Mouse (Mus musculus) WW6 (cell line): ENCODE data around the gene Map4k2.

Source experiments
- DNase-seq: peaks from one replicate; pipeline ENCODE4 v3.0.0-alpha.2; 2013; ENCODE audit warnings: low read depth, low spot score

The Map4k2 gene

DNA sequence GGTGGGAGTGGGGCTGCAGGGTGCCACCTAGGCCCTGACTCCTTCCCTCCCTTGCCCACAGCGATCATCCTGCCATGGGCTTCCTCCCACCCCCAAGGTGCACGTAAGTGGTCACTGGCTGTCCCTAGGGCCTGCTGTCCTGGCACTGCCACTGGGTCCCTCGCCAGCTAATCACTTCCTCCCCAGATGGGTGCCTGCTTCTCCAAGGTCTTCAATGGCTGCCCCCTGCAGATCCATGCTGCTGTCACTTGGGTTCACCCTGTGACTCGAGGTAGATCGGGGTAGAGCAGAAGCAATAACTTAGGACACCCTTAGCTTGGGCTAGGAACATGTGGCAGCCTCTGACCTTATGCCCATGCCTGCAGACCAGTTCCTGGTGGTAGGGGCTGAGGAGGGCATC lies 5.1 kb downstream of the Map4k2 start:
- no peak for DNase-seq

DNA sequence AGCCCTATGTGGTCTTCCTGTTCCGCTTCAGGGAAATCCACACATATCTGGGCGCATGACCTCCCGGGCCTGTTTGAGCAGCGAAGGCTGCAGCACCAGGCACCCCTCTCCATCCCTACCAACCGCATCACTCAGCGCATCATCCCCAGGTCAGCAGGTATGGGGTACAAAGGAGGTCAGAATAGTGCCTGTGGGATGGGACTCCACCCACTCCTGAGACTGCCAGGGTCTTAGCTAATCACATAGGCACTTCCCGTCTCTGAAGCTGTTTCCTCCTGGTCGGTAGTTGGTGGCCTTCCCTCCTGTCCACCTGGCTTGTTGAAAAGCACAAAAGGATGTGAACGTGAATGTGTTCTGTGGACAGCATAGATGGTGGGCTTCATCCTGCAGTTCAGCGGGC lies 5.7 kb downstream of the Map4k2 start:
- no peak for DNase-seq

DNA sequence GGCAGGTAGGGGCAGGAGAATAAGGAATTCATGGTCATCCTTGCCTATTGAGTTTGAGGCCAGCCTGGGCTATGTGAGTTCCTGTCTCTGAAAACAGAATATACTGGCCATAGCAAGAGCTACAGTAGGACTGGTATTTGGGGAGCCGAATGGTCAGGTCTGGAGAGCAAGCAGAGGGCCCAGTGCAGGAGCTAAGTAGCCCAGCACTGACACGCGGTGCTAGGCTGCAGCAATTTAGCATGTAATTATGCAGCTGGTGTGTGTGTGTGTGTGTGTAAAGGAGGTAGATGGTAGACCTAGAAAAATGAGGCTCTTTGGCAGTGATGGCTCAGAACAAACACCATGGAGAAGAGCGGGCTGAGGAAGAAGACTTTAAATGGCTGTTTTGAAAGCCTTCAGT lies 6.7 kb downstream of the Map4k2 start:
- no peak for DNase-seq

DNA sequence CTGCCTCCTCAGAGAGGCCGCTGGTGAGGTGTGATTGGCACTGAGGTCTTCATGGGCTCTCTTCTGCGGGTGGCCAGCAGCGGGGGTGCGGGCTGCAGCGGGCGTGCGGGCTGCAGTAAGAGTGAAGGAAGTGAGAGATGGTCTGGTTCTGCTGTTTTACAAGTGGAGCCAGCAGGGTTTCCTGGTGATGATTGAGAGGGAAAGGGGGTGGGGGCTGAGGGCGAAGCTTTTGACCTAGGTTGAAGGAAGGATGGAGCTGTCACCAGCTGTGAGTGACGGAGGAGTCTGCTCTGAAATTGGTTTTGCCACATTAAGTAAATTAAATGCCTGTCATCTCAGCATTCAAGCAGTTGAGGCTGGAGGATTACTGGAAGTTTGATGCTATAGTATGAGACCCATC lies 7.8 kb downstream of the Map4k2 start:
- DNase-seq = no peak

DNA sequence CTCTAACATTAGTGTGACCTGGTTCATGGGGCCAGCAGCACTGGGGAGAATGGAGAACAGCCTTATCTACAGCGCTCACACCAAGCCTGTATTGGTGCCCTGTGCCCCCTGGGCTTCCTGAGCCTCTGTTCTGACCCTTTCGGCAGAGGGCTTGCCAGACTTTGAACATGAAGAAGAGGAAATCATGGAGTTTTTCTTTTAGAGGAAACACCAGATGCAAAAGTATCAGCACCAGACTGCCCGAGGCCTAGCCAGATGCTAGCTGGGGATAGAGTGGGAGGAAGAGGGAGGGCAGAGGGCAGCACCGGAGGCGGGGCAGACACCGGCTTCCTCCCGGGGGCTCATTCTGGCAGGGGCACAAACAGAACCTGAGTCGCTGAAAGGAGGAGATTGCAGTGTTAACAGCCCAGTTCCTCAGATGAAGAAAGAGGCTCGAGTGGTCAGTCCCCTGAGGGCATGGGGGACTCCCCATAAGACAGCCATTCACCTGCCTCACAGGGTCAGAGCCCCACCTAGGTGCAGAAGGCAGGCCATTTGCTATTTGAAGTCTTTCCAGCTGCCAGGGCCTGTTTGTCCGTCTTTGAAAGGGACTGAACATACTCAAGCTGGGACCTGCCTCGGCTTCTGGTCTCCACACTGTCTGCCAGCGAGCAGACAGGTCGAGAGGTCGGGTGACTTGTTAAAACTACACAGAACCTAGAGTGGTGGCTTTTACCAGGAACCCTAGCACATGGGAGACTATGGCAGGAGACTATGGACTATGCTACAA lies 8.5 kb downstream of the Map4k2 start:
- no peak for DNase-seq

DNA sequence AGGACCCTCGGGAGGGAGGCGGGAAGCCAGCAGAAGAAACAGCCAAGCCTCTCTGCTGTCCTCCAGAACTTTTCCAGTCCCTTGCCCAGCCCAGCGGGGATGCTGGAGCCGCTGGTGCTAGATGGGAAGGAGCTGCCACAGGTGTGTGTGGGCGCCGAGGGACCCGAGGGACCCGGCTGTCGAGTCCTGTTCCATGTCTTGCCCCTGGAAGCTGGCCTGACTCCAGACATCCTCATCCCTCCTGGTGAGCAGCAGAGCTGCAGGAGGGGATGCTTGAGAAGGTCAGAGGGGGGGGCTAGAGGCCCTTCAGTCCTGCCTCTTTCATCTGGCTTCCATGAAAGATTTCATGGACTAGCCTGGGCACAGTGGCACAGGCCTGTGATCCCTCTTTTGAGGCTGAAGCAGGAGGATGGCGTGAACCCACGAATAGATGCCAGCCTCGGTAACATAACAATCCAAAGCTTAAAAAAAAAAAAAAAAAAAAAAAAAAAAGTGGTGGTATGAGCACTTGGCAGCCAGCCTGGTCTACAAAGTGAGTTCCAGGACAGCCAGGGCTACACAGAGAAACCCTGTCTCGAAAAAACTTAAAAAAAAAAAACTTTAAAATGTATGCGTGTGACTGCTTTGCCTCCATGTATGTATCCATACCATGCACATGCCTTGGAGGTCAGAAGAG lies 10.6 kb downstream of the Map4k2 start:
- no peak for DNase-seq

DNA sequence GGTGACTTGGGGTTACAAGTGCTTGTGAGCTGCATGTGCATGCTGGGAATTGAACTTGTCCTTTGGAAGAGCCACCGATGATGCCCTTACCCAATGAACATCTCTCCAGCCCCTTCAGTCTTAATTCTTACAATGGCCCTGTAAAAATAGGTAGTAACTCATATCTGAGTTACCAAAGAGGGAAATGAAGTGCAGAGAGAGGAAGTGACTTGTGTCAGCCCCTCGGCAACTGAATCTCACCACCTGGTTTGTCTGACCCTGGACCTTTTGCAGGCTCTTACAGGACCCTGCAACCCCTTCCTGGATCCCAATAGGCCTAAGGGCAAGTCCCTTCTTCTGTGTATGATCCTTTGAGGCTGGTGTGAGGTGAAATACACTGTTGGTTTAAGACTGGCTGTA lies 11.2 kb downstream of the Map4k2 start:
- DNase-seq = no peak

DNA sequence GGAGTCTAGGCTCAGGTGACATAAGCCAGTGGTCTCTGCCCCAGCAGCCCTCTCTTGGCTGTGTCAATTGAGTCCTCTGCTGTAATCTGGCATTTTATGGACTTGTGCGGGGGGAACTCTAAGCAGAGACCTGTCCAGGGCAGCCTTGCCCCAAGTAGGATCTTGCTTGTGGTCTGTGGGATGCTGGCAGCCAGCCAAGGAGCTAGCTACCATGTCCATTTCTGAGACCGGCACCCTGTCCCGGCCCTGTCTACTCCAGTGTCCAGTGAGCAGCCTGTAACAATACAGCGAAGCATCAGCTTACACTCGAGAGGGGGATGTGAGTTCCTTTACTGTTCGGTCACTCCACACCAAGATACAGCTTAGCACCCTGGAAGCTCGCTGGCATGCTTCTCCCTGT lies 13.1 kb downstream of the Map4k2 start:
- no peak for DNase-seq

DNA sequence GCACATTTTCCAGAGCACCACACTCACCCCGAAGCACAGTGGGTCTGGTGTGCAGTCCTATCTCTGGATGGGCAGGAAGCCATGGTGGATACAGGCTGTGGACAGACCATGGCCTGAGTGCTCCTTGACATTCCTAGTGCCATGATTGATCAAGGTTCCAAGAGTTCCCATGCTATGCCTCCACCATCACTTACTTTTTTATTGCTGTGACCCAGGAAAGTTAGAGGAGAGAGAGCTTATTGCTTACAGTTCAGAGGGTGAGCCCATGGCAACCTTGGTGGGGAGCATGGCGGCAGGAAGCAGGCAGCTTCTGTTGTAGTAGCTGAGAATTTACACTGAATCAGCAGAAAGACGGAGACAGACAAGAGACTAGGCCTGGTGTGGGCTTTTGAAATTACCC lies 20.4 kb downstream of the Map4k2 start:
- DNase-seq = no peak

DNA sequence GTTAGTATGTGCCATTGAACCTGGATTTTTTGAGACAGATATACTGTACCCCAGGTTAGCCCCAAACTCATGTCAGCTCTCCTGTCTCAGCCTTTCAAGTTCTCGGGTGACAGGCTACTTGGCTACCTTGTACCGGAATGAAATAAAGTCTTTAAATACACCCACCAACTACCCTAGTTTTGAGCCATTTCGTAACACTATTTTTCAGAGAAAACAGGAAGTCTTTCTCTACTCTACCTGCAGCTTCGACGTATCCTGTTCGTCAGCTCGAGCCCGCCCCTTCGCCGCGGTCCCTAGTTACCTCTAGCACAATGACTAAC lies 22.1 kb downstream of the Map4k2 start:
- DNase-seq = no peak

DNA sequence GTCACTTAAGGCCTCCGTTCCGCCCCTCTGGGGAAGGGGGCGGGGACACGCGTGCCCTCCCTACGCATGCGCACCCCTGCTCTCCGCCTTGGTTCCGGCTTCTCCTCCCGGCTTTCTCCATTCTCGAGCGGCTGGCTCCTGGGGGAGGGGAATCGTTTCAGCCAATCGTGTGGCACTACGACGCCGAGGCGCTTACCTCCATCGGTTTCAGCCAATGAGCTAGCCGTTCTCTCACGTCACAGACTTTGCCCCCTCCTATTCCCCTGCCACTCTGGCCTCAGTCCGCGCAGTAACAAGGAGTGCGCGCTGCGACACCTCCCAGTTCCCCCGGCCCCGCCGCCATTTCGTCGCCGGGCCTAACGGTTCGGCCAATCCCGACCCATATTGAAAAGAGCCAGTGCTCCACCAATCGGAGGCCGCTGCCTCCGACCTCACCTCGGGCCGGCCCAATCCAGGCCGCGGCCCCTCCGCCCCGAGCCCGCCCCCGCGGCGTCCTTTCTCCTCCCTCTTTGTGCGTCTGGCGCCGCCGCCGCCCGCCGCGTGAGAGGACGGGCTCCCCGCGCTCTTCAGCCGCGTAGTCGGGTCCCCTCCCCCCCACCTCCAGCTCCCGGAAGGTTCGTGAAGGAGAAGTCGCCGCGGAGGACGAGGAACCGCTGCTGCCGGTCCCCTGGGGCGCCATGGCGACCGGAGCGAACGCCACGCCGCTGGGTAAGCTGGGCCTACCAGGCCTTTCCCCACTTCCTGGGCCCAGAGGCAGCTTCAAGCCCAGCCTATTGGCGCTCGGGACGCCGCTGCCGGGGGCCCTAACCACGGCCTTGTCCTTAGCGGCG lies 22.7 kb downstream of the Map4k2 start, which contains the start of gene Sf1:
Sf1 (plus strand) TSS at position 280 of the 830 bp plus-strand sequence.
- DNase-seq = peak; percentile 98

DNA sequence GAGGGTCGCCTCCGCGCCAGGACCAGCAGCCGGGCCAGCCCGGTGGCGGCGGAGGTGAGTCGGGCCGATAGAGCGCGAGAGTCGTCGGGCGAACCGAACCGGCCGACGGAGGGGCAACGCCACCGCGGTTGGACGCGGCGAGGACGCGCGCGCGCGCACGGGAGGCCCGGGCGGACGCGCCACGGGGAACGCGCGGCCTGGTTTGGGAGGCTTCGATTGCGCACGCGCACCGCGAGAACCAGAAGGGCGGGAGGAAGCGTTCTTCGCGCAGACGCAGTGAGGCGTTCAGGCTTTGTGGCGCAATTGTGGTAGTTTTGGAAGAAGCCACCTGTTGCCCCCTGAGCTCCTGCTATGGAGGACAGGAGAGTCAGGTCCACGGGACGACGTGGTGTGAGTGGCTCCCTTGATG lies 23.4 kb downstream of the Map4k2 start:
- peak; percentile 61 for DNase-seq

DNA sequence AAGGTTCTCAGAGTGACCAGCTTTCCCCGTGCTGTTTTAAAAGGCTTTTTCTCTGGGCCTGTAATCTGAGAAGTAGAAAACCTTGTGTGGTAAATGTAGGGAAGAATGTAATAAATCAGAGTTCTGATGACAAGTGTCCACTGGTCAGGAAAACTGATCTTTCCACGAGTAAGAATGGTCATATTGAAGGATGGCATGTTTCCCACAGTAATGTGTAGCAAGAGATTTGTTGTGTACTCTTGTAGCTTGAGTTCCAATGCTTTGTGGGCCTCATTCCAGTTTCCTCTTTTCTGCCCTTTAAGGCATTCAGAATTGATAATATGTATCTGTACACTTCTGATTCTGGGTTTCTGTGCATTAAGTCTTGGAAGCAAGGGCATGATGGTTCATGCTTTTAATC lies 23.9 kb downstream of the Map4k2 start:
- no peak for DNase-seq

DNA sequence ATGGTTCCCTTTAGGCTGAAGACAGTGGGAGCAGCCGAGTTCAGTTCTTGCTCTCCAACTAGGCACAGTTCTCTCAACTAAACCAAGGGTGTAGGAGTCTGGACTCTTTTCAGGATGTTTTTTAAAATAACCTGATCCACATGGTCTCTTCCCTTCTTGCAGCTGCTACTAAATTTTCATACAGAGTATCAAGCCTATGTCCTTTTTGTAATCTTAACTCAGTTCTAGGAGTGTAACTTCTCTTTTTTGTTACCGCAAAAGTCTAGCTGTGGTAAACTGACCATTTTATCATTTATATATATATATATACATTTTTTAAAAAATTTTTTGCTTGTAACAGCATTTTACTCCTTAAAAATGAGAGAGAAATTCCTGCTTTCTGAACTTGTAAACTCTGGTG lies 29.2 kb downstream of the Map4k2 start:
- DNase-seq = no peak

DNA sequence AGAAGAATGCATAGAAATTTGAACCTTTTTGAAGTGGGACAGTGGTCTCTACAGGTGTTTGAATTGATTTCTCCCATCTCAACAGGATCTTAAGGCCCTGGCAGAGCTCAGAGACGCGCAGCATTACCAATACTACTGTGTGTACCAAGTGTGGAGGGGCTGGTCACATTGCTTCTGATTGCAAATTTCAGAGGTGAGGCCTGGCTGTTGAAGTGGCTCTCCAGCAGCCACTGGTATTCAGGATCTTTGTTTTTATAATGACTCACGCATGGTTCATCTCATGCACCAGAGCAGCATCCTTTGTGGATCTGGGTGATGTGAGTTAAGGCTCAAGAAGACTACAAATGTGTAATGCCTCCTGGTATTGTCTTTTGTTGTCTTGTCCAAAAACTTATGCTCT lies 31.5 kb downstream of the Map4k2 start:
- no peak for DNase-seq

DNA sequence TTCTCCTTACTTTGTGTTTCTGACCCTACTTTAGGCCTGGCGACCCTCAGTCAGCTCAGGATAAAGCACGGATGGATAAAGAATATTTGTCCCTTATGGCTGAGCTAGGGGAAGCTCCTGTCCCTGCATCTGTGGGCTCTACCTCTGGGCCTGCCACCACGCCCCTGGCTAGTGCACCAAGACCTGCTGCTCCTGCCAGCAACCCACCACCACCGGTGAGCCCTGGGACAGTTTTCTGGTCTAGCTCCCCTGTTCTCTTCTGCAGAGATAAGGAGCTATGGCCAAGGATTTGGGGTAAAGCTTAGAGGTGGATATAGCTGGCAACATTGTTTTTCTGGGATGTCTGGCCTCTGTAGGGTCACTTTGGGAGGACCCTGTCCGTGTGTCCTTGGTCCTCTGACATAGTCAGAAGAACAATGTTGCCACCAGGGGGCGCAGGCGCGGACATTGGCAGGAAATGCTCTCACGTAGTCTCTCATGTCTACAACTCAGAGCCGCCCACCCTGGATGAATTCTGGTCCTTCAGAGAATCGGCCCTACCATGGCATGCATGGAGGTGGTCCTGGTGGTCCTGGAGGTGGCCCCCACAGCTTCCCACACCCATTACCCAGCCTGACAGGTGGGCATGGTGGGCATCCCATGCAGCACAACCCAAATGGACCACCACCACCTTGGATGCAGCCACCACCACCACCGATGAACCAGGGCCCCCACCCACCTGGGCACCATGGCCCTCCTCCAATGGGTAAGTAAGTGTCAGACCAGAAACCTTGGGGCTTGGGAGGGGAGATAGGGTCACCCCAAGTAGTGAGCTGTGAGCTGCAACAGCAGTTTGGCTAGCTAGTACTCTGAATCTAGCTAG lies 32.8 kb downstream of the Map4k2 start:
- no peak for DNase-seq

DNA sequence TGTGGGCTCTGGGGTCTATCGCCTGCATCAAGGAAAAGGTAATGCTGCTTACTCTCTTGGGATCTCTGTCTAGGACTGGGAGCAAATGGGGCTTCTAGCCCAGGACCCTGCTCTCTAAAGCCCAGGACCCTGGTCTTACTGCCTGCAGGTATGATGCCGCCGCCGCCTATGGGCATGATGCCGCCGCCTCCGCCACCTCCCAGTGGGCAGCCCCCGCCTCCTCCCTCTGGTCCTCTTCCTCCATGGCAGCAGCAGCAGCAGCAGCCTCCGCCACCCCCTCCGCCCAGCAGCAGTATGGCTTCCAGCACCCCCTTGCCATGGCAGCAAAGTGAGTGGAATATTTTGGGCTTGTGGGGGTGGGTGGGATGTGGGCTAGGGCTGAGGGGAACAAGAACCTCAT lies 33.6 kb downstream of the Map4k2 start:
- DNase-seq = no peak

DNA sequence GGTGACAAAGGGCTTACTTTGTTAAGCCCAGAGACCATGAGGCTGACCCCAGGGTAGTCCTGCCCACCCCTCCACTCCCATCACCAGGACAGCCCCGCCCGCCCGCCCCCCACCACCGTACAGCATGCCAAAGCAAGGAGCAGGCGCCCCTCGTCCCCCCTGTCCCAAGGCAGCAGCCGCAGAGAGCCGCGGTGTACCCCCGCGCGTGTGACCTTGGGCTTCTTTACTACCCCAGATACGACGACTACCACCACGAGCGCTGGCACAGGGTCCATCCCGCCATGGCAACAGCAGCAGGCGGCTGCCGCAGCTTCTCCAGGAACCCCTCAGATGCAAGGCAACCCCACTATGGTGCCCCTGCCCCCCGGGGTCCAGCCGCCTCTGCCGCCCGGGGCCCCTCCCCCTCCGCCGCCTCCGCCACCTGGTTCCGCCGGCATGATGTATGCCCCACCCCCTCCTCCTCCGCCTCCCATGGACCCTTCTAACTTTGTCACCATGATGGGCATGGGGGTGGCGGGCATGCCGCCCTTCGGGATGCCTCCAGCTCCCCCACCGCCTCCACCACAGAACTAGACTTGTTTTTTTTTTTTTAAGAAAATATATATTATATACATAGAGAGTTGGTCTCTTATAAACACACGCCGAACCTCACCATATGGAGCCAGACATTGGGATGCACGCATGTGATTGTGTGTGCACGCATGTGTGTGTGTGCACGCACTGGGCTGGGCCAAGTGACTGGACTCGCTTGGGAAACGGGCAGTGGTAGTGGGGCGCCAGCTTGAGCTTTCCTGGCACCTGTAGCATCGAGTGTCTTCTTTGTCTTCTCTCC lies 34.7 kb downstream of the Map4k2 start:
- no peak for DNase-seq

DNA sequence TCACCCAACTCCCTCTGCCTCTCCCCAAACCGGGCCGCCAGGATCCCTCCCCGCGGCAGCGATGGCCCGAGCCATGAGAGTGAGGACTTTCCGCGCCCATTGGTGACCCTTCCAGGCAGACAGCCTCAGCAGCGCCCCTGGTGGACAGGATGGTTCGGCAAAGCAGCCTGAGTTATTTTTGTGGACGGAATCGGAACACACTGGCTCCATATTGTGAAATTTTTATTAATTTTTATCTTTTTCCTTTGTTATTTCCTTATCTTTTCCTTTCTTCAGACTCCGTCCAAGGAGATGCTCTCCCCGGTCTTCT lies 35.3 kb downstream of the Map4k2 start:
- no peak for DNase-seq

DNA sequence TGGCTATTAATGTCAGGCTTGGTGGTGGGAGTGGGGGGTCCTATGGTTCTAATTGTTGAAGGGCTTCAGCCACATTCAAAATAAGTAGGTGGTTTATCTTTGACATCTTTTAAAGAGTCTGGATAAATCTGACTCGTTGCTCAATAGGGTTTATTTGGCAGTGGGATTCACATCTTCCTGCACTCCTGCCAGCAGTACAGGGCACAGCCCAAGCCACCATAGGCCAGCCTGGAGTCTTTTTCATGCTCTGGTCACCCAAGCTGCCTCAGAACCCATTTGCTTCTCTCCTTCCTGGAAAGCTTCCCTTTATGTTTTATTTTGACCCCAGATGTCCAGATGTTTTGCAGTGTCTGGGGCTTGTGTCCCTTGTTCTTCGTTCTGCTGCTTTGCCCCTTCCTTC lies 35.7 kb downstream of the Map4k2 start:
- DNase-seq = no peak
